Mouse (Mus musculus) midbrain, embryonic 16.5 days (tissue): ENCODE results near the gene Tysnd1. TPM values are rescaled to one million over a fixed set of nuclear protein-coding genes. Genes with fewer than 3 reads are reported as not detected.

Source experiments
- ATAC-seq: fragments of 200-750 bp; cut with Nextera tagmentation; 2 replicates; pipeline ENCODE4 v1.8.0; 2017; ENCODE audit warnings: moderate TSS enrichment
- H3K27ac ChIP-seq: fragments of 300-500 bp; sonication (generic); 2 replicates; pipeline ENCODE4 v1.5.1; 2014; ENCODE audit warnings: mild to moderate bottlenecking, low read length, mixed read lengths
- H3K27me3 ChIP-seq: fragments of 300-500 bp; sonication (generic); 2 replicates; pipeline ENCODE4 v1.6.1; 2014; ENCODE audit warnings: low read depth, low read length, mixed read lengths; ENCODE audit not compliant: control insufficient read depth, insufficient read depth
- H3K36me3 ChIP-seq: fragments of 300-500 bp; sonication (generic); 2 replicates; pipeline ENCODE4 v1.6.1; 2014; ENCODE audit warnings: mild to moderate bottlenecking, low read length, moderate library complexity, mixed read lengths; ENCODE audit not compliant: control insufficient read depth, insufficient read depth
- H3K4me1 ChIP-seq: fragments of 300-500 bp; sonication (generic); 2 replicates; pipeline ENCODE4 v1.6.1; 2014; ENCODE audit warnings: mild to moderate bottlenecking, low read length, mixed read lengths; ENCODE audit not compliant: control insufficient read depth, insufficient read depth
- H3K4me2 ChIP-seq: fragments of 300-500 bp; sonication (generic); 2 replicates; pipeline ENCODE4 v1.6.1; 2014; ENCODE audit warnings: mild to moderate bottlenecking, low read length, mixed read lengths
- H3K4me3 ChIP-seq: fragments of 300-500 bp; sonication (generic); 2 replicates; pipeline ENCODE4 v1.5.1; 2014; ENCODE audit warnings: low read depth, mild to moderate bottlenecking, low read length, moderate library complexity, mixed read lengths
- H3K9ac ChIP-seq: fragments of 300-500 bp; sonication (generic); 2 replicates; pipeline ENCODE4 v1.6.1; 2014; ENCODE audit warnings: low read depth, low read length, mixed read lengths
- H3K9me3 ChIP-seq: fragments of 300-500 bp; sonication (generic); replicated peaks from 2 replicates; pipeline ENCODE4 v1.6.1; 2014; ENCODE audit warnings: mild to moderate bottlenecking, low read length, mixed read lengths; ENCODE audit not compliant: control insufficient read depth, poor library complexity, severe bottlenecking
- WGBS: fragments of 180-500 bp; shearing (Covaris S2); extraction: QIAGEN DNeasy Blood & Tissue Kit; methylation state at CpG from one replicate; pipeline ENCODE4 v1.1.7; 2014; 5-methylcytosine and 5-hydroxymethylcytosine counted together
- polyA plus RNA-seq: library from polyadenylated mRNA; unstranded; fragments of >200 nt; fragmentation: Nextera tagmentation; extraction: Ambion mirVana; gene quantifications from 2 replicates; pipeline ENCODE4 v1.2.1, GENCODE M21; 2015

The Tysnd1 gene
- polyA plus RNA-seq, 1 experiment from 2014 or later = 21.4 TPM

DNA sequence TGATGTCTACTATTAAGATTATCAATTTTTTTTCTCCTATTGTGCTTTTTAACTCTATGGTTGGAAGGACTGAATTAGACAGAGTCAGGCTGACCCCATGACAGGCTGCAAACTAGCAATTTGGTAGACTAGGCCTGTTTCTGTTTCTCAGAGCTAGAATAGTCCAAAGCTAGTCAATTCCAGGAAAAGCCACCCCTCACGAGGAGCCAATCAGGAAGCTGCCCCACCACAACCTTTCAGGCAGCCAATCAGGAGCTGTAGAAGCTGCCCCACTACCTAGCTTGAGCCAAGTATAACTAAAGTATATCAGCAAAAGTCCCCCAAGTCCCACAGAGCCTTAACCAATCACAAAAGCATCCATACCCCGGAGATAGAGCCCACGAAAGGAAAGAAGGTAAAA lies 19.4 kb upstream of the Tysnd1 start:
- 80% methylated on average over 3 of the region's 3 CpGs for WGBS
- no peak for ATAC-seq

DNA sequence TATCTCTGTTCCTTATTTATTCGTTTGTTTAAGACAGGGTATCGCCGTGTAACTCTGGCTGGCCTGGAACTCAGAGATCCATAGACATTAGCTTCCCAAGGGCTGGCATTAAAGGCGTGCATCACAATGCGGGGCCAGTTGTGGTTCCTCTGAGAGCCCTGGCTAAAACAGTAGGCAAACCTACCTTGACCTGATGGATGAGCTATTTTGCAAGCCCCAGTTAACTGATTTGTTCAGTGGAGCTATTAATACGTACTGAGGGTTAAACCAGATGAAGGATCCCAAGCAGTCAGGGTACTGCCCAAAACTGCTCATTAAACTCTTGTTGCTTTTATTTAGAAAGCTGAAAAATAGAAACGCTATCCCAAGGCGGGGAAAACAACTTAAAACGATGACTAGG lies 15.8 kb upstream of the Tysnd1 start:
- H3K27ac ChIP-seq = peak overlapping the region; percentile 81
- no peaks in the 10 kb centered on the region for H3K27me3 ChIP-seq
- peaks cover 18% of the 10 kb centered on the region for H3K4me1 ChIP-seq
- peak overlapping the region; percentile 72 for H3K4me2 ChIP-seq
- peak; percentile 15 for ATAC-seq
- peak overlapping the region; percentile 97 for H3K9ac ChIP-seq
- peak overlapping the region; percentile 96 for H3K4me3 ChIP-seq
- H3K36me3 ChIP-seq = peaks cover 7% of the 10 kb centered on the region
- WGBS = 33% methylated on average over 9 of the region's 9 CpGs
- H3K9me3 ChIP-seq = no peaks in the 10 kb centered on the region

More for the DNA sequence above, 19.4 kb upstream of the Tysnd1 start:
- H3K4me1 ChIP-seq = peaks cover 6% of the 10 kb centered on the region
- no peak overlapping the region for H3K4me2 ChIP-seq
- H3K36me3 ChIP-seq = peaks cover 26% of the 10 kb centered on the region
- no peak overlapping the region for H3K27ac ChIP-seq
- no peak overlapping the region for H3K4me3 ChIP-seq
- H3K9ac ChIP-seq = no peak overlapping the region
- H3K27me3 ChIP-seq = no peaks in the 10 kb centered on the region
- no peaks in the 10 kb centered on the region for H3K9me3 ChIP-seq

DNA sequence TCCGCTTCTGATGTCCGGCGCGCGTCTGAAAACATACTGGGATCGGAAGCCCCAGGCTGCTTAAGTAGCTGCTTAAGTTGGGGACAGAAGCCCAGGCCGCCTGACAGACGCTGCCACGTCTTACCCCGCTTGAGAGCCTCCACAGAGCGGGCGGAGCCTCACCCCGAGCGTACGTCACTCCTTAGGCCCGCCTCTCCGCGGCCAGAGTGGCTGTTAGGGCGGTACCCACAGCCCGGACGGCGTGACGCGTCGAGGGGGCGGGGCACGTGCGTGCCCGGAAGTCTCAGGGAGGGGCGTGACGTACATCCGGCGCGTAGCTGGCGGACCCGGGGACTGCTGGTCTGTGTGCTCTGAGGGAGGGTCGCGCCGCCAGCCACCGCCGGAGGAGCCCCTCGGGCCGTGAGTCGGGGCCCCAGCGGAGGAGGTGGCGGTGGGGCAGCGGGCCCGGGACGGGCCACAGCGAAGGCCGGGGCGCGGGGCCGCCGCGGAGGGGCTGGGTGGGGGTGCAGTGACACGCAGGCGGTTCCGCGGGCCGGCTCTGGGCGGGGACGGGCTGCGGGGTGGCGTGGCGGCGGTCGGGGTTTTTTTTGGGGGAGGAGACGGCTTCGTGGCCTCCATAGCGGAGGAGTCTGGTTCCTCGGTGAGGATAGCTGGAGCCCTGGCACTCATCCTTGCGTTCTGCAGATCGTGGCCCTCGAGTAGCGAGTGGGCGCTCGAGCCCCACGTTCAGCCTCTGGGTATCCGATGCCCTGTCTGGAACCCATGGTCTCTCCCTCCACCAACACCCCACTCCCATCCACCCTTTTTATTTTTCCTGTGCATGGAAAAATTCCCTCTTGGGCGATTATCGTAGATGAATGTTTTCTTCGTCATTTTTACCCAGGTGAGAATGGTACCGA lies 15.1 kb upstream of the Tysnd1 start, which contains the start of gene Sar1a:
Sar1a (plus strand) TSS at position 285 of the 899 bp plus-strand sequence.
- no peaks in the 10 kb centered on the region for H3K27me3 ChIP-seq
- H3K9me3 ChIP-seq = no peaks in the 10 kb centered on the region
- H3K9ac ChIP-seq = peak within 1 kb of the TSS; percentile 97
- H3K27ac ChIP-seq = peak within 1 kb of the TSS; percentile 83
- peaks cover 18% of the 10 kb centered on the region for H3K4me1 ChIP-seq
- peak; percentile 99 for ATAC-seq
- peaks cover 3% of the 10 kb centered on the region for H3K36me3 ChIP-seq
- under 1% methylated on average over 72 of the region's 84 CpGs for WGBS
- H3K4me2 ChIP-seq = peak within 1 kb of the TSS; percentile 72
- peak within 1 kb of the TSS; percentile 96 for H3K4me3 ChIP-seq

DNA sequence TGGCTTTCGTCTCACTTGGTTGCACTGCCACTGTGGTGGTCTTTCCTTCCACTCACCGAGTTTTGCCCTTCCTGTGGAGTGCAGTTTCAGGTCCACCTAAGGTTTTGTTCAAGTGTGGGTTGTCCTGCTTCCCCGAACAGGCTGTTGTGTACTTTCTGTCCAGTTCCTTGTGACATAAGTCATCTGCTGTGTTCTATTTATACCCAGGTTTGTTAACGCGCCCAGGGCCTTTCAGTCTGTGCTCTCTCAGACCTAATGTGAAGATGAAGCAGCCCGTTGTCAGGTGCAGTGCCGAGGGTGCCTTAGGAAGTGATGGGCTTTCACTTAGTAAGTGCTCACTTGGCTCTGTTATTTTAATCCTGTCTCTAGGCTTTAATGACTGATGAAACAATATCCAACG lies 5.9 kb upstream of the Tysnd1 start:
- 93% methylated on average over 8 of the region's 8 CpGs for WGBS
- ATAC-seq = no peak
- no peaks in the 10 kb centered on the region for H3K27me3 ChIP-seq

GRCm38 (mm10) chr10:61693563-61693962 lies 1.8 kb upstream of the Tysnd1 start:
- Histone ChIP-seq H3K4me1 (peaks cover 22% of the 10 kb centered on the region), H3K4me3 (no peak overlapping the region), H3K9ac (no peak overlapping the region), H3K27me3 (no peaks in the 10 kb centered on the region), H3K36me3 (peaks cover 30% of the 10 kb centered on the region), H3K4me2 (no peak overlapping the region), H3K27ac (no peak overlapping the region), H3K9me3 (no peaks in the 10 kb centered on the region)
- WGBS = 74% methylated on average over 4 of the region's 4 CpGs
- no peak for ATAC-seq

More for the DNA sequence above, 5.9 kb upstream of the Tysnd1 start:
- Histone ChIP-seq H3K9ac (no peak overlapping the region), H3K36me3 (peaks cover 47% of the 10 kb centered on the region), H3K4me2 (no peak overlapping the region), H3K4me3 (no peak overlapping the region), H3K27ac (no peak overlapping the region), H3K9me3 (no peaks in the 10 kb centered on the region), H3K4me1 (no peaks in the 10 kb centered on the region)

GRCm38 (mm10) chr10:61695703-61696559 lies 617 bp downstream of the Tysnd1 start:
- Histone ChIP-seq H3K9me3 (no peaks in the 10 kb centered on the region), H3K27me3 (no peaks in the 10 kb centered on the region), H3K9ac (peak overlapping the region; percentile 81), H3K4me2 (peak overlapping the region; percentile 100), H3K4me1 (peaks cover 22% of the 10 kb centered on the region), H3K27ac (peak overlapping the region; percentile 73), H3K4me3 (peak overlapping the region; percentile 95), H3K36me3 (peaks cover 16% of the 10 kb centered on the region)
- under 1% methylated on average over 103 of the region's 111 CpGs for WGBS
- peak; percentile 4; the same call in 1 of the 2 replicates for ATAC-seq

DNA sequence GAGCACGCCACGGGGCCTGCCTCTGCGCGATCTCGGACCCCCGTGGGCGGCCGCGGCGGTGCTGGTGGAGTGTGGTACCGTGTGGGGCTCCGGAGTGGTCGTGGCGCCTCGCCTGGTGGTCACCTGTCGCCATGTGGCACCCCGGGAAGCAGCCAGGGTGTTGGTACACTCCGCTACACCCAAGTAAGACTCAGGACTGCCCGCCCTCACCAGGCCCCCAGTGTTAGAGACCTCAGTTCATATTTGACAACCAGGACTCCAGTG lies 1.2 kb downstream of the Tysnd1 start:
- no peak for ATAC-seq
- no peaks in the 10 kb centered on the region for H3K9me3 ChIP-seq
- H3K36me3 ChIP-seq = peaks cover 13% of the 10 kb centered on the region
- H3K27me3 ChIP-seq = no peaks in the 10 kb centered on the region
- peak overlapping the region; percentile 81 for H3K9ac ChIP-seq
- H3K4me3 ChIP-seq = peak overlapping the region; percentile 95
- H3K27ac ChIP-seq = no peak overlapping the region
- H3K4me1 ChIP-seq = peaks cover 22% of the 10 kb centered on the region
- peak overlapping the region; percentile 100 for H3K4me2 ChIP-seq
- 9% methylated on average over 19 of the region's 19 CpGs for WGBS

DNA sequence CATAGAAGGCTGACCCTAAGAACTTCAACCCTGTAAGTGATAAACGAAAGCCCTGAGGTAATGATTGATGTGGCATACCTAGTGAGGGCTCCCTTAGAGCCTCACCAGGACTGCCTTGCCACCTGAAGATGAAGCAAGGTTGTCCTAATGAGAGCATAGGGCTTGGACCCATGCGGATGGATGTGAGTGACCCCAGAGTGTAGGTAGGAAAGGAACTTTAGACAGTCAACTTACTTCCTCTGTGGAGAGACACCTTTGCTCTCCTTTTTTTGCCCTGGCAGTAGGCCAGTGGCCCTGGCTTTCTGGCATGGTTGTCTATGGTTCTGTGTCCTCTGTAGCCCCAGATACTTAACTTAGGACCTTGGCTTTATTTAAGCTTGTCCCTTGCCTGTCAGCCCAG lies 1.7 kb downstream of the Tysnd1 start:
- Histone ChIP-seq H3K4me3 (peak overlapping the region; percentile 95; the same call in 1 of the 2 replicates), H3K9me3 (no peaks in the 10 kb centered on the region), H3K9ac (peak overlapping the region; percentile 81; the same call in 1 of the 2 replicates), H3K27me3 (no peaks in the 10 kb centered on the region), H3K4me1 (peaks cover 22% of the 10 kb centered on the region), H3K4me2 (peak overlapping the region; percentile 100), H3K27ac (no peak overlapping the region), H3K36me3 (peaks cover 13% of the 10 kb centered on the region)
- ATAC-seq = no peak
- WGBS = 94% methylated on average over 2 of the region's 2 CpGs
